Mouse (Mus musculus) bone marrow, adult 2 months (tissue): Measurements from ENCODE around the gene Nudt22.
"Not testable (repeated sequence)": the region's sequence is repeated elsewhere in the genome, so short reads cannot be mapped to it uniquely, and the experiment has no call there.

Experiments used
- CTCF ChIP-seq: fragments of 200-500 bp; IDR thresholded peaks from 2 replicates; pipeline ENCODE4 v1.5.1; 2011; ENCODE audit warnings: low read length, control low read depth; ENCODE audit not compliant: control insufficient read depth, insufficient read depth
- POLR2A ChIP-seq: fragments of 200-500 bp; IDR thresholded peaks from 2 replicates; pipeline ENCODE4 v1.6.1; 2011; ENCODE audit warnings: low read depth, mild to moderate bottlenecking, control low read depth, low read length, borderline replicate concordance; ENCODE audit not compliant: control insufficient read depth

GRCm38 (mm10) chr19:6991166-6991565 lies 4.8 kb downstream of the Nudt22 start:
- not testable (repeated sequence) for TF ChIP-seq POLR2A, CTCF
